Mouse (Mus musculus) testis, adult 2 months (tissue): ENCODE results near the gene 1110017D15Rik.

Source experiments
- CTCF ChIP-seq: fragments of 200-500 bp; IDR thresholded peaks from 2 replicates; pipeline ENCODE4 v1.5.1; 2012; ENCODE audit warnings: low read depth, mild to moderate bottlenecking, inconsistent platforms, low read length, moderate library complexity; ENCODE audit not compliant: control insufficient read depth, insufficient read depth, insufficient replicate concordance
- POLR2A ChIP-seq: fragments of 200-500 bp; IDR thresholded peaks from 2 replicates; pipeline ENCODE4 v1.6.1; 2012; ENCODE audit warnings: low read depth, mild to moderate bottlenecking, inconsistent platforms, low read length, moderate library complexity; ENCODE audit not compliant: control insufficient read depth

GRCm38 (mm10) chr4:41545985-41546384 is 28.9 kb upstream of the 1110017D15Rik start:
- TF ChIP-seq CTCF (no peak), POLR2A (no peak)
